Mouse (Mus musculus) bone marrow macrophage, adult 2 months (primary cell): ENCODE results near the gene Zfp110. TPM values are rescaled to one million over a fixed set of nuclear protein-coding genes. Genes with fewer than 3 reads are reported as not detected.

Source experiments
- H3K27ac ChIP-seq: 2 replicates; pipeline ENCODE4 v1.5.1; 2012; ENCODE audit warnings: low read depth, low read length; ENCODE audit not compliant: insufficient read depth
- H3K4me1 ChIP-seq: 2 replicates; pipeline ENCODE4 v1.6.1; 2012; ENCODE audit warnings: low read length; ENCODE audit not compliant: control insufficient read depth, insufficient read depth
- H3K4me3 ChIP-seq: 2 replicates; pipeline ENCODE4 v1.5.1; 2012; ENCODE audit warnings: mild to moderate bottlenecking, low read length, moderate library complexity; ENCODE audit not compliant: insufficient read depth
- CTCF ChIP-seq: IDR thresholded peaks from 2 replicates; pipeline ENCODE4 v1.5.1; 2012; ENCODE audit warnings: low read depth, mild to moderate bottlenecking, low read length, moderate library complexity
- POLR2A ChIP-seq: IDR thresholded peaks from 2 replicates; pipeline ENCODE4 v1.6.1; 2012; ENCODE audit warnings: mild to moderate bottlenecking, low read depth, low read length, borderline replicate concordance
- polyA plus RNA-seq: library from polyadenylated mRNA; stranded (reverse); fragments of >200 nt; gene quantifications from 2 replicates; pipeline ENCODE4 v1.2.4, GENCODE M21; 2012; ENCODE audit not compliant: missing spikeins, insufficient read depth, insufficient read length

Zfp110 gene
- polyA plus RNA-seq, 1 experiment = 20.4 TPM

DNA sequence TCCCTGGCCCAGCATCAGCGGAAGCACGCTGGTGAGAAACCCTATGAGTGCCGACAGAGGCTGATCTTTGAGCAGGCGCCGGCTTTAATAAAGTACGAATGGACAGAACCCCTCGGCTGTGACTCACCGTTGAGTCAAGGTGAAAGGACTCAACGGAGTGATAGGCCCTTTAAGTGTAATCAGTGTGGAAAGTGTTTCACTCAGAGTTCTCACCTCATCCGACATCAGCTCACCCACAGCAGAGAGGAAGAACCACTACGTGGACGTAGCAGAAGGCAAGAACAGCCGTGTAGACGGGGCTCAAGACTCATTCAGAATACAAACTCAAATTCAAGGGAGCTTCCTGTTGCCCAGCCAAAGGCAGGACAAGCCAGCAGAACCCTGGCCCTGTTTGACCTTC is 56.4 kb downstream of the Zfp110 start:
- H3K27ac ChIP-seq = no peak overlapping the region
- peaks cover 7% of the 10 kb centered on the region; the same call in 1 of the 2 replicates for H3K4me1 ChIP-seq
- TF ChIP-seq CTCF = no peak
- TF ChIP-seq POLR2A = no peak
- H3K4me3 ChIP-seq = no peak overlapping the region

GRCm38 (mm10) chr7:12891334-12891733 is 56.8 kb downstream of the Zfp110 start:
- peaks cover 7% of the 10 kb centered on the region; the same call in 1 of the 2 replicates for H3K4me1 ChIP-seq
- H3K4me3 ChIP-seq = no peak overlapping the region
- TF ChIP-seq POLR2A (no peak), CTCF (no peak)
- H3K27ac ChIP-seq = no peak overlapping the region

DNA sequence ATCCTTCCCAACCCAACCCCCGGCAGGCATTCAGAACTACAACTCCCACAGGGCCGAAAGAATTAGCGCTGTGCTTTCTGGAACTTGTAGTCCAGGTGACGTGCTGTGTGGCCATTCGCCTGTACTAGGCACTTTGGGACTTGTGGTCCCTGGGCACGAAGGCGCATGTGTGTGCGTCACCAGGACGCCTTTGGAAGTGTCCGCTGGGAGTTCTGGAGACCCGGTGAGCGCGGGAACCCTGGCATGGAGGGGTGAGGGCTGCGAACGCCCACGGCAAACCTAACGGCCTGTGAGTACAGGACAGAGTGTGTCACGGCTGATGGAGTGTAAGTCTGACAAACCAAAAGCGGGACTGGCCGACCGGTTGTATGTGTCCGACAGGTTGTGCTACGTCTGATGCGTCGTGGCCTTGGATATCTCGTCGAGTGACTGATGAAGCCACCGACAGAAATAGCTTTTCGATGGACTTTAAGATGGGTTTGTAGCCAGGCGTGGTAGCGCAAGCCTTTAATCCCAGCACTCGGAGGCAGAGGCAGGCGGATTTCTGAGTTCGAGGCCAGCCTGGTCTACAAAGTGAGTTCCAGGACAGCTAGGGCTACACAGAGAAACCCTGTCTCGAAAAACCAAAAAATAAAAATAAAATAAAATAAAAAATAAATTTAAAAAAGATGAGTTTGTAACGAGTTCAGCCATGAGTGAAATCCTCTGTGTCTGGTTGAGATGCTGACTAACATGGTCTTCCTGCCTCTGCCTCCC is 63.3 kb downstream of the Zfp110 start, which contains the start of gene Zscan22:
Gene Zscan22, plus strand, starts transcription at position 161 of the 756 bp plus-strand sequence.
- Histone ChIP-seq H3K27ac (no peak within 1 kb of the TSS), H3K4me3 (peak within 1 kb of the TSS; percentile 97), H3K4me1 (peaks cover 5% of the 10 kb centered on the region)
- TF ChIP-seq POLR2A (no peak), CTCF (no peak)

Other genes starting within 250 kb of the Zfp110 start
- gene Vmn2r53, start 226.0 kb upstream of the Zfp110 start, polyA plus RNA-seq = 0.03 and 0.05 TPM in 2 replicates
- not detected in 2 replicates for gene Vmn2r54, start 194.4 kb upstream of the Zfp110 start, polyA plus RNA-seq
- gene Vmn2r55, start 149.8 kb upstream of the Zfp110 start, polyA plus RNA-seq = not detected in 2 replicates
- gene Vmn2r56, start 99.8 kb upstream of the Zfp110 start, polyA plus RNA-seq = not detected in 2 replicates
- 0.32 and 0.44 TPM in 2 replicates for gene Zscan18, start 31.1 kb upstream of the Zfp110 start, polyA plus RNA-seq
- 9.8 and 10.1 TPM in 2 replicates for gene Zfp329, start 15.9 kb upstream of the Zfp110 start, polyA plus RNA-seq
- gene Zfp128, start 46.4 kb downstream of the Zfp110 start, polyA plus RNA-seq = 2.8 and 3.4 TPM in 2 replicates
- 6.5 and 6.7 TPM in 2 replicates for gene Zscan22, start 63.1 kb downstream of the Zfp110 start, polyA plus RNA-seq
- gene Rps5, start 87.5 kb downstream of the Zfp110 start, polyA plus RNA-seq = 1,220 and 1,261 TPM in 2 replicates
- 0.24 TPM in 1 of 2 replicates, not detected in the other for gene Rnf225, start 92.7 kb downstream of the Zfp110 start, polyA plus RNA-seq
- gene Zfp324, start 131.1 kb downstream of the Zfp110 start, polyA plus RNA-seq = 3.8 and 3.9 TPM in 2 replicates
- gene Zfp446, start 143.1 kb downstream of the Zfp110 start, polyA plus RNA-seq = 2.6 and 3.6 TPM in 2 replicates
- not detected in 2 replicates for gene Slc27a5, start 163.4 kb downstream of the Zfp110 start, polyA plus RNA-seq
- gene Trim28, start 164.4 kb downstream of the Zfp110 start, polyA plus RNA-seq = 165 and 177 TPM in 2 replicates
- gene Zbtb45, start 175.3 kb downstream of the Zfp110 start, polyA plus RNA-seq = 15.6 and 17.3 TPM in 2 replicates
- gene Chmp2a, start 200.0 kb downstream of the Zfp110 start, polyA plus RNA-seq = 161 and 167 TPM in 2 replicates
- gene Ube2m, start 203.5 kb downstream of the Zfp110 start, polyA plus RNA-seq = 171 and 193 TPM in 2 replicates
- 1.2 and 1.5 TPM in 2 replicates for gene Mzf1, start 220.0 kb downstream of the Zfp110 start, polyA plus RNA-seq